Mouse (Mus musculus): Measurements from ENCODE around the gene Tubgcp2. TPM values are rescaled to one million over a fixed set of nuclear protein-coding genes. Genes with fewer than 3 reads are reported as not detected.

The Tubgcp2 gene
- polyA plus RNA-seq, 1 experiment from 2014 or later: 68.0 TPM

DNA sequence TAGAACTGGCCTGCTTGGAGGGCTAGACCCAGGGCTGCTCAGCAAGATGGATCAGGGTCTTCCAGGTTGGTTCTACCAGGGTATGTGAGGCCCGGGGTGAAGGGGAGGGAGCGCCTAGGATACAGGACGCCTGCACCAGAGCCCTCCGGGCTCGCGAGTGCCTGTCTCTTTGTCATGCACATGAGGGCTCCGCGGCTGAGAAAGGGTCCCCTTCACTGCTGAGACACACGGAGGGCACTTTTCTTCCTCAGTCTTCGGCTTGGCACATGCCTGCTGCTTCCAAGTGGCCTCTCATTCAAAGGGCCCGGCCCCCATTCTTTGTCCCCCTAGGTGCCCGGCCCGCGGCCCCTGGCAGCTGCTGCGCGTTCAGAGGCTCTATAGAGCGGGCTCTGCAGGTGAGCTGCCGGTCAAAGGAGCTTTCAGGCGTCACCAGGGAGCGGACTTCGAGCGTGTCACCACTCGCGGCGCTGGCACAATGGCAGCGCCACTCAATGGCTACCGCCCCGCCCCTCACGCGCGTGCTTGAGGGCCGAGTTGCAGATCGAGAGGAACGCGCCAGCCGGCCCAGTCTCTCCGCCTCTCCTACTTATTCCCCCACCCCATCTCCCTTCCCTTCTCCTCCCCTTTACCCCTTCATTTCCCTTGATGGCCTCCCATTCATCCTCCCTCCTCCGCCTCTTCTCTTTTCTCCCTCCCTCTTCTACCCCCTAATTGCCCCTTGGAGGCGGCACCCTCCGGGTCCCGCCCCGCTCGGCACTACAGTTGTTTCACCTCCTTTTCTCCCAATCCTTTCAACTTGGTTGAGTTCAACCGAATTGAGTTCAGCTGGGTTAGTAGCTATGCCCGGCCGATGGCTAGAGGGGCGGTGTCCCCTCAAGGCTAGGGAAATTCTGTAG lies 24.7 kb upstream of the Tubgcp2 start:
- 0 out of 2 replicates have a peak, but pooled peaks have one; percentile 16 for ATAC-seq (ENCODE audit: low FRiP score, low read depth)
- peak overlapping the region; percentile 56 for H3K9ac ChIP-seq
- peak overlapping the region; percentile 46 for H3K4me3 ChIP-seq
- H3K27me3 ChIP-seq: peaks cover 100% of the 10 kb centered on the region
- H3K36me3 ChIP-seq: no peaks in the 10 kb centered on the region
- H3K27ac ChIP-seq: no peak overlapping the region
- H3K4me1 ChIP-seq: peaks cover 30% of the 10 kb centered on the region
- peak overlapping the region; percentile 89 for H3K4me2 ChIP-seq (replicated peaks)
- under 1% methylated on average over 45 of the region's 47 CpGs for WGBS
- no peaks in the 10 kb centered on the region for H3K9me3 ChIP-seq

DNA sequence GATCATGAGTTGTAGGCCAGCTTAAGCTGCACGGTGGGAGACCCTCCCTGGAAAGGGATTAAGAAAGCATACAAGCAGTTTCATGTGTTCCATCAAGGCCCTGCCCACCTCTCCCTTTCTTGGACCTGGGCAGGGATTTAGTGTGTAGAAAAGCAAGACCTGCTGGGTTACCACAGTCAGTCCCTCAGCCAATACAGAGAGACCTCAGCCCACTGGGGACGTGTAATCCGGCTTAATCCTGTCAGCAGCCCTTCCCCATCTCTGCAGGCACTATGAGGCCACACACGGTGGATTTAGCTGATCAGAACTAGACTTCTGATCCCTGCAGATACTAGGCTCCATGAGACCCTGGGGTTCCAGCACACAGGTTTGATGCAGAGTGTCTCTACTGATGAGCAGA lies 23.1 kb upstream of the Tubgcp2 start:
- Histone ChIP-seq H3K4me2 (replicated peaks) (no peak overlapping the region), H3K9me3 (no peaks in the 10 kb centered on the region), H3K36me3 (no peaks in the 10 kb centered on the region), H3K4me1 (peaks cover 30% of the 10 kb centered on the region), H3K4me3 (no peak overlapping the region), H3K9ac (no peak overlapping the region), H3K27me3 (peaks cover 94% of the 10 kb centered on the region), H3K27ac (no peak overlapping the region)
- WGBS: 45% methylated on average over 4 of the region's 4 CpGs
- no peak for ATAC-seq (ENCODE audit: low FRiP score, low read depth)

- peaks cover 91% of the 10 kb centered on the region for H3K27me3 ChIP-seq
- H3K4me1 ChIP-seq: peaks cover 30% of the 10 kb centered on the region
- no peak for ATAC-seq (ENCODE audit: low FRiP score, low read depth)
- peak overlapping the region; percentile 89 for H3K4me2 ChIP-seq (replicated peaks)
- H3K36me3 ChIP-seq: no peaks in the 10 kb centered on the region
- peak overlapping the region; percentile 55 for H3K4me3 ChIP-seq
- H3K27ac ChIP-seq: no peak overlapping the region
- 18% methylated on average over 7 of the region's 7 CpGs for WGBS
- no peaks in the 10 kb centered on the region for H3K9me3 ChIP-seq
- peak overlapping the region; percentile 77 for H3K9ac ChIP-seq
Measured at GRCm38 (mm10) chr7:140058528-140058927, 22.1 kb upstream of the Tubgcp2 start.

DNA sequence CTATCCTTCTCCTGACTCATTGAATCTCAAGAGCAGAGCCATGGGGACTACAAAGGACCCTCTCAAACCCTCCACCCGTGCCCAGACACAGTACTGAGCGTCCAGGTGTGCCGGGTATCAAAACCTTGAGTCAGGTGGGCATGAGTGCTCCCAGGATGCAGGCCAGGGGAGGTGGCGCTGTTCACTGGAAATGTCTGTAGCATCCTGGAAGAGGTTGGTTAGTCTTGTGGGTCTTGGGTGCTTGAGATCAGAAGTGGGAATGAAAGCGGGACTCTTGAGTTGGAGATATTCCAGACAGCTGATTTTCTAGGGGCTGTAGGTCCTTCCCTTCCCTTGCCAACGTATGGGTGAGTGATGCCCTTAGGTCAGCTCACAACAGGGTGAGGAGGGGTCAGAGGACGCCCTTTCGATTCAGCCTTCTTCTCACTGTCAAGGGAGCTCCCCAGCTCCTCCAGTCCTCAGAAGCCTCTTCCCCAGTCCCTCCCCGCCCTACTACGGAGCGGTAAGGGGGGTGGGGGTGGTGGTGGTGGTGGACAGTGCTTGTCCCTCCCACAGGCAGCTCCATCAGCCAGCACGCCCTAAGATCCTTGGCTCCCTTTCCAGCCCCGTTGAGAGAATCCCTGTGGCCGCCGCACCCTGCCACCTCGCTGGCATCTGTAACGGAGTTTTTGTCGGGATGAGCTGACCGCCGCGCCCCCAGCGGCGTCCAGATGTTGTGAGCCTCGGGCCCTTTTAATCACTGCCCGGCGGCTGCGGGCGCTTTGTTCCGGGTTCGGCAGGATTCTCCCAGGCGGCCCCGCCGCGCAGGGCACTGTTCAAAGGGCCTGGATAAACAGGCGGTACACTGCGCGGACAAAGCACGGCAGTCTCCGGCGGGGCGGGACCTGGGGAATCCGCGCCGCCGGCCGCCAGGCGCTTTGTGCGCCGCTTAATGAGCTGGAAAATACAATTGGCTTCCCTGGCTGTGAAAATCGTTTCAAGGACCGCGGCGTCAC lies 21.2 kb upstream of the Tubgcp2 start:
- WGBS: 3% methylated on average over 53 of the region's 53 CpGs
- H3K36me3 ChIP-seq: no peaks in the 10 kb centered on the region
- H3K9me3 ChIP-seq: no peaks in the 10 kb centered on the region
- peaks cover 30% of the 10 kb centered on the region for H3K4me1 ChIP-seq
- H3K4me3 ChIP-seq: peak overlapping the region; percentile 55
- H3K4me2 ChIP-seq (replicated peaks): peak overlapping the region; percentile 89
- H3K9ac ChIP-seq: peak overlapping the region; percentile 77
- peaks cover 91% of the 10 kb centered on the region for H3K27me3 ChIP-seq
- peak; percentile 45; the same call in 1 of the 2 replicates for ATAC-seq (ENCODE audit: low FRiP score, low read depth)
- no peak overlapping the region for H3K27ac ChIP-seq

- Histone ChIP-seq H3K27ac (no peak overlapping the region), H3K9me3 (no peaks in the 10 kb centered on the region), H3K4me2 (replicated peaks) (no peak overlapping the region), H3K36me3 (no peaks in the 10 kb centered on the region), H3K4me3 (no peak overlapping the region), H3K4me1 (peaks cover 20% of the 10 kb centered on the region), H3K27me3 (peaks cover 91% of the 10 kb centered on the region), H3K9ac (no peak overlapping the region)
- ATAC-seq (ENCODE audit: low FRiP score, low read depth): no peak
- WGBS: 72% methylated on average over 4 of the region's 4 CpGs
Measured at GRCm38 (mm10) chr7:140054124-140054523, 17.7 kb upstream of the Tubgcp2 start.

GRCm38 (mm10) chr7:140049115-140049689 lies 12.7 kb upstream of the Tubgcp2 start:
- ATAC-seq (ENCODE audit: low FRiP score, low read depth): peak; percentile 63
- no peak overlapping the region for H3K27ac ChIP-seq
- no peaks in the 10 kb centered on the region for H3K9me3 ChIP-seq
- peak overlapping the region; percentile 41 for H3K4me3 ChIP-seq
- peaks cover 23% of the 10 kb centered on the region for H3K4me1 ChIP-seq
- peaks cover 98% of the 10 kb centered on the region for H3K27me3 ChIP-seq
- WGBS: under 1% methylated on average over 34 of the region's 34 CpGs
- H3K4me2 ChIP-seq (replicated peaks): peak overlapping the region; percentile 68
- no peaks in the 10 kb centered on the region for H3K36me3 ChIP-seq
- H3K9ac ChIP-seq: no peak overlapping the region

DNA sequence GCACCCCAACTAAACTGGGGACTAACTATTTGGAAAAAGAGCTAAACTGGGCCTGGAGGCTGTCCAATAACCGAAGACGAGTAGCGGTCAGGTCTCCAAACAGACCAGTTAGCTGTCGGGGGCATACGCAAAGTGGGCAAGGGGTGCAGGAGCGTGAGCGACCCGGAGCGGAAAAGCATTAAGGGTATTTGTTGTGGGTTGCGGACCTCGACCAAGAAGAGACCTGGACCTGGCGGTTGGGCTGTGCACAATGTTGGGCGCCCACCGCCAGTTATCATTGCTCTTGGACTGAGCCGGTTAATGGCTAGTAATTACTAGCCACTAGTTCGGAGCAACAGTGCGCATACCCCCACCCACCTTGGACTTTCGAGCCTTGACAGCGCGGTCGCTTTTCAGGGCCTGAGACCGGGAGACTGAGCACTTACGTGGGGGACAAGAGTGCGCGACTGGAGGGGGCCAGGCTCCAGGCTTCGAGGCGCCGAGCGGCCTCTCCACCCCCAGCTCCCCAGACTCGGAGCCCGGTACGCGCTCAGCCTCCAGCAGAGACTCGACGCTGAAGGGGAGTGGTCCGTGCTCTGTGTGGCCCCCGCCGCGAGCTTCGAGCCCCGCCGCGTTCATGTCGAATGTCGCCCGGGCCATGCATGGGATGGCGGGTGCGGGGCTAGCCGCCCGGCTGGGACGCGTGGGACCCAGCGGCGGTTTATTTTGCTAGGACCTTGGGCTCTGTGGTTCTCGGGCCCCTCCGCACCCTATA lies 12.1 kb upstream of the Tubgcp2 start, which contains the start of gene Msx3:
TSS of gene Msx3 (minus strand) at position 729 of the 754 bp plus-strand sequence.
- ATAC-seq (ENCODE audit: low FRiP score, low read depth): peak; percentile 44
- WGBS: under 1% methylated on average over 56 of the region's 56 CpGs
- peaks cover 99% of the 10 kb centered on the region for H3K27me3 ChIP-seq
- H3K9ac ChIP-seq: 0 out of 2 replicates have a peak within 1 kb of the TSS, but pooled peaks have one; percentile 45
- no peak within 1 kb of the TSS for H3K27ac ChIP-seq
- H3K36me3 ChIP-seq: no peaks in the 10 kb centered on the region
- H3K4me3 ChIP-seq: peak within 1 kb of the TSS; percentile 41
- peak within 1 kb of the TSS; percentile 68 for H3K4me2 ChIP-seq (replicated peaks)
- peaks cover 23% of the 10 kb centered on the region for H3K4me1 ChIP-seq
- H3K9me3 ChIP-seq: no peaks in the 10 kb centered on the region

DNA sequence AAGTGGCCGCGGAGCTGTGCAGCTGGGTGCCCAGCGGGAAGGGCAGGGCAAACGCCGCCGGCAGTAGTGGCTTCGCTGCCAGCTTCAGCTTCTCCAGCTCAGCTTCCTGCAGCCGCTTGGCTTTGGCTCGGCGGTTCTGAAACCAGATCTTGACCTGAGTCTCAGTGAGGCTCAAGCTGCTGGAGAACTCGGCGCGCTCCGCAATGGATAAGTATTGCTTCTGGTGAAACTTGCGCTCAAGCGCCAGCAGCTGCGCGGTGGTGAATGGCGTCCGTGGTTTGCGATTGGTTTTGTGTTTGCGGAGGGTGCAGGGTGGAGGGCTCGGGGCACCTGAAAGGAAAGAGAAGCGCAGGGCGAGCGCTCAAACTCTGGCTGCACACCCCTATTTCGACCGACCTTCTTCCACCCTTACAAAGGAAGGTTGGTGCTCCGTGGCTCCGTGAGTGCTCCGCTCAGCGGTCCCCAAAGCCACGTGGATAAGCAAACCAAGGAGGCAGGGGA lies 11.4 kb upstream of the Tubgcp2 start:
- Histone ChIP-seq H3K4me1 (peaks cover 23% of the 10 kb centered on the region), H3K27me3 (peaks cover 98% of the 10 kb centered on the region), H3K4me3 (peak overlapping the region; percentile 41), H3K27ac (no peak overlapping the region), H3K36me3 (no peaks in the 10 kb centered on the region), H3K9ac (0 out of 2 replicates have a peak overlapping the region, but pooled peaks have one; percentile 45), H3K4me2 (replicated peaks) (peak overlapping the region; percentile 68), H3K9me3 (no peaks in the 10 kb centered on the region)
- WGBS: under 1% methylated on average over 33 of the region's 33 CpGs
- no peak for ATAC-seq (ENCODE audit: low FRiP score, low read depth)

DNA sequence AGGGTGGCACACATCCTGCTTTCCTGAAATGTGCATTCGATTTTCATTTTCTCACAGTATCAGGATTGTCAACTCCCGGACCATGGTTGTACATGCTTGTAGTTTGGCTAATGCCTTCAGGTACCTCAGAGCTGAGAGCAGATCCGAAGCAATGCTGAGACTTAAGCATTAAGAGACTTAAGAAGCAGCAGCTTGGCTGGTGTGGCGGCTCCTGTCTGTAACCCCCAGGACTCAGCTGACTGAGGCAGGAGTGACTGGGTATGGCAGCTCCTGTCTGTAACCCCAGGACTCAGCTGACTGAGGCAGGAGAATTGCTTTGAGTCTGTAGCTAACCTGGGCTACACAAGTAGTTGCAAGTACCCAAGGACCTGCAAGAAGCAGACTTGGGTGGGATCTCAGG lies 9.1 kb upstream of the Tubgcp2 start:
- ATAC-seq (ENCODE audit: low FRiP score, low read depth): no peak
- Histone ChIP-seq H3K4me1 (peaks cover 23% of the 10 kb centered on the region), H3K27ac (no peak overlapping the region), H3K9me3 (no peaks in the 10 kb centered on the region), H3K4me3 (no peak overlapping the region), H3K27me3 (peaks cover 77% of the 10 kb centered on the region), H3K36me3 (peaks cover 6% of the 10 kb centered on the region), H3K9ac (no peak overlapping the region), H3K4me2 (replicated peaks) (no peak overlapping the region)
- WGBS: 75% methylated on average over 4 of the region's 4 CpGs

- no peak overlapping the region for H3K4me3 ChIP-seq
- no peaks in the 10 kb centered on the region for H3K9me3 ChIP-seq
- peaks cover 20% of the 10 kb centered on the region for H3K36me3 ChIP-seq
- H3K27ac ChIP-seq: no peak overlapping the region
- H3K27me3 ChIP-seq: peaks cover 49% of the 10 kb centered on the region
- H3K9ac ChIP-seq: no peak overlapping the region
- no peak for ATAC-seq (ENCODE audit: low FRiP score, low read depth)
- peaks cover 2% of the 10 kb centered on the region for H3K4me1 ChIP-seq
- no peak overlapping the region for H3K4me2 ChIP-seq (replicated peaks)
- WGBS: 54% methylated on average over 3 of the region's 3 CpGs
Measured at GRCm38 (mm10) chr7:140042728-140043127, 6.3 kb upstream of the Tubgcp2 start.

DNA sequence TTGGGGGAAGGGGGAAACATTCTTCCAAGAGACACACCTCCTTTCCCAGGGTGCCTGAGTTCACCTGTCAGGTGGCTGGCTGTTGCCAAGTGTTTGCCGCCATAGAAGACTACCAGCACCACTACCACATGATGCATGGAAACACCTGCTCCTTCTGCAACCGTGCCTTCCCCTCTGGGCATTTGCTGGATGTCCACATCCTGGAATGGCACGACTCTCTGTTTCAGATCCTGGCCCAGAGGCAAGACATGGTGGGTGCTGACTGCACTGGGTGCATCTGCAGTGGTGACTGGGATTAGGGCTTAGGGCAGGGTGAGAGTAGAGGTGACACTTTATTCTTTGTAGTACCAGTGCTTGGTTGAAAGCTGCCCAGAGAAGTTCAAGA lies 694 bp upstream of the Tubgcp2 start:
- peak overlapping the region; percentile 91 for H3K9ac ChIP-seq
- no peak for ATAC-seq (ENCODE audit: low FRiP score, low read depth)
- H3K36me3 ChIP-seq: peaks cover 38% of the 10 kb centered on the region
- H3K4me3 ChIP-seq: peak overlapping the region; percentile 93
- no peaks in the 10 kb centered on the region for H3K27me3 ChIP-seq
- peak overlapping the region; percentile 87 for H3K4me2 ChIP-seq (replicated peaks)
- no peak overlapping the region for H3K27ac ChIP-seq
- 51% methylated on average over 3 of the region's 3 CpGs for WGBS
- H3K9me3 ChIP-seq: no peaks in the 10 kb centered on the region
- H3K4me1 ChIP-seq: peaks cover 21% of the 10 kb centered on the region
